In the genomic region with DNA sequence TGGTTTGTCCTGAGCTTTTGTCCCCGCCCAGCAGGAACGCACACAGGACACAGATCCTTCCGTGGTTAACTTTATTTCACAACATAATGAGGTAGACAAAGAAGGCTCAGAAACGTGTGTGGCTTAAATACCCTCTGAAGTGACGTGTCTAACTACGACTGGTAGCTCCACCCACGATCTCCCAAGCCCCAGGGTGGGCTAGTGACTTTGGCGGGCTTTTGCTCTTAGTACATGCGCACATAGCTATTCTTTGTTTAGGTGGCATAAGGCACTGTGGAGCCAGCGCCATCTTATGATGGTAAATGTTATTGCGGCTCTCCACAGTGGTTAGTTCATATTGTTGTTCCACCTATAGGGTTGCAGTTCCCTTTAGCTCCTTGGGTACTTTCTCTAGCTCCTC, we compare ENCODE assay signal across 12 mouse cellular contexts. TPM values are rescaled to one million over a fixed set of nuclear protein-coding genes. Genes with fewer than 3 reads are reported as not detected.
DNase-seq lines count a peak whose midpoint lies in the region; ATAC-seq and TF ChIP-seq lines count a peak whose summit lies in the region.
"Not testable (repeated sequence)": the region's sequence is repeated elsewhere in the genome, so short reads cannot be mapped to it uniquely, and the experiment has no call there.
"Had no signal": no experiment of that assay in that cellular context is flagged by ENCODE, and none has a peak within 500 bp of the region (broad histone marks: within the 10 kb centered on the region; RNA-seq: fewer than 3 reads in every experiment).

No protein-coding gene starts in this region.

- H3K4me2 ChIP-seq in CH12.LX (ENCODE audit: insufficient read depth, low read depth, poor library complexity, severe bottlenecking) = peak overlapping the region; percentile 47; the same call in 1 of the 2 replicates
- peak overlapping the region; percentile 40 for H3K4me2 ChIP-seq in heart, embryonic 13.5 days
- H3K4me2 ChIP-seq in lung, postnatal 0 days (replicated peaks; ENCODE audit: low read depth, low read length) = not testable (repeated sequence)

- peak; percentile 77 for DNase-seq in CH12.LX (ENCODE audit: extremely low read depth)
- peak; percentile 34 for DNase-seq in adrenal gland, postnatal 14 days
- DNase-seq in embryo, embryonic 9.5 days (ENCODE audit: extremely low spot score) = peak; percentile 33
- DNase-seq in kidney, postnatal 14 days = peak; percentile 10
- not testable (repeated sequence) for DNase-seq in lung, postnatal 0 days (ENCODE audit: low spot score)
- DNase-seq in natural killer cell, adult 2 months (ENCODE audit: low spot score in 2 of 2) = peak; percentile 21 to 38
- peak; percentile 60 to 63 for DNase-seq in thymus, postnatal 10 days (ENCODE audit: low spot score in 2 of 2)

- H3K79me2 ChIP-seq in CH12.LX (replicated peaks; ENCODE audit: control insufficient read depth, extremely low read depth, insufficient read depth, poor library complexity, severe bottlenecking) = not testable (repeated sequence)

- peak; percentile 48 for TF ChIP-seq POLR2A in CH12.LX (IDR thresholded peaks at IDR 0.05; ENCODE audit: low read depth, low read length)

- TF ChIP-seq EP300 in CH12.LX (IDR thresholded peaks at IDR 0.05; ENCODE audit: low read length); lung, postnatal 0 days (IDR thresholded peaks at IDR 0.05): not testable (repeated sequence)

- TF ChIP-seq RAD21 in CH12.LX (IDR thresholded peaks at IDR 0.05; ENCODE audit: low read depth, low read length) = peak; percentile 45

- not testable (repeated sequence) for H3K27ac ChIP-seq in CH12.LX (ENCODE audit: insufficient read depth, low read depth); heart, embryonic 13.5 days (replicated peaks); lung, postnatal 0 days (ENCODE audit: low read length)

- peaks cover 18 to 31% of the 10 kb centered on the region in 2 experiments; a peak in 3 of 4 replicates for H3K4me1 ChIP-seq in CH12.LX (ENCODE audit: control insufficient read depth in 1 of 2, insufficient read depth in 2 of 2)
- H3K4me1 ChIP-seq in heart, embryonic 13.5 days; lung, postnatal 0 days (ENCODE audit: insufficient read depth, low read depth, low read length): not testable (repeated sequence)

- 47% methylated on average over 11 of the region's 11 CpGs for WGBS in heart, embryonic 13.5 days
- WGBS in lung, postnatal 0 days = 41% methylated on average over 11 of the region's 11 CpGs

- in situ Hi-C loops in CH12.LX (cut with MboI; ENCODE audit: low pct_ligation_motif_present, low pct_unique_long_range_greater_than_20kb, low sequenced_read_pairs) = not testable (repeated sequence)

- not testable (repeated sequence) for ATAC-seq in heart, embryonic 13.5 days (ENCODE audit: extremely low read depth, insufficient number of reproducible peaks, low FRiP score, low TSS enrichment); lung, postnatal 0 days

- H3K9me3 ChIP-seq in CH12.LX (replicated peaks; ENCODE audit: low read length); heart, embryonic 13.5 days; lung, postnatal 0 days (ENCODE audit: low read length): not testable (repeated sequence)

- not testable (repeated sequence) for H3K27me3 ChIP-seq in CH12.LX (replicated peaks); heart, embryonic 13.5 days (replicated peaks); lung, postnatal 0 days (replicated peaks; ENCODE audit: insufficient read depth, low read length)

- TF ChIP-seq CTCF in CH12.LX (conservative IDR thresholded peaks at IDR 0.05 in 1 of 2, IDR thresholded peaks at IDR 0.05 in 1 of 2; ENCODE audit: low read depth in 2 of 2, low read length in 2 of 2) = peak; percentile 5 to 58; a peak in 2 of 4 replicates
- TF ChIP-seq CTCF in lung, postnatal 0 days (IDR thresholded peaks at IDR 0.05) = peak; percentile 44

- dilution Hi-C loops in CH12.LX (cut with MboI; ENCODE audit: extremely low pct_ligation_motif_present, extremely low pct_unique_long_range_greater_than_20kb, low sequenced_read_pairs) = not testable (repeated sequence)

- H3K4me3 ChIP-seq in CH12.LX (replicated peaks in 1 of 3; ENCODE audit: low read depth in 2 of 3, low read length in 2 of 3, poor library complexity in 1 of 3); heart, embryonic 13.5 days; lung, postnatal 0 days (ENCODE audit: low read depth, low read length): not testable (repeated sequence)

- H3K36me3 ChIP-seq in CH12.LX (replicated peaks in 1 of 2; ENCODE audit: control insufficient read depth in 1 of 2, insufficient read depth in 1 of 2, low read length in 1 of 2); heart, embryonic 13.5 days; lung, postnatal 0 days (ENCODE audit: insufficient read depth, low read length): not testable (repeated sequence)

- H3K9ac ChIP-seq in CH12.LX (ENCODE audit: insufficient read depth, low read depth) = peak overlapping the region; percentile 24; the same call in 1 of the 2 replicates
- H3K9ac ChIP-seq in heart, embryonic 13.5 days; lung, postnatal 0 days (replicated peaks; ENCODE audit: low read depth): not testable (repeated sequence)

TF ChIP-seq in CH12.LX, 34 proteins besides CTCF, POLR2A, EP300 and RAD21:
- TF ChIP-seq NRF1 (IDR thresholded peaks at IDR 0.05; ENCODE audit: low read depth, low read length) (peak; percentile 75), TBP (conservative IDR thresholded peaks at IDR 0.05; ENCODE audit: low read depth, low read length) (peak; percentile 90), SMC3 (IDR thresholded peaks at IDR 0.05; ENCODE audit: low read depth, low read length) (peak; percentile 27), E2F4 (IDR thresholded peaks at IDR 0.05; ENCODE audit: insufficient replicate concordance, low read depth, low read length) (peak; percentile 96)

RNA-seq across cellular contexts. Expression of a gene that starts 33.0 kb away (rescaled TPM):
- total RNA-seq in CH12.LX (2012; rRNA removed) = 0.04 and 0.08 TPM in 2 replicates
- not detected in 2 replicates for total RNA-seq in CH12.LX (2014; rRNA removed)
- polyA plus RNA-seq in CH12.LX (2012; ENCODE audit: insufficient read length, low read depth) = not detected in 2 replicates
- 0.19 and 0.22 TPM in 2 replicates for total RNA-seq in adrenal gland, postnatal 14 days (2021)
- polyA plus RNA-seq in heart, embryonic 13.5 days (2015; fragmentation: Nextera tagmentation; extraction: Ambion mirVana) = not detected in 2 replicates
- polyA plus RNA-seq in lung, postnatal 0 days (2015; fragmentation: Nextera tagmentation; extraction: Ambion mirVana) = not detected in 2 replicates
- total RNA-seq: gastrocnemius, postnatal 25 days; monocyte, adult 5-6 weeks had no signal
- polyA plus RNA-seq: limb, embryonic 11.5 days; testis, adult 2 months had no signal

RNA-seq across cellular contexts. Expression of a gene that starts 38.4 kb away (rescaled TPM):
- 10.5 and 12.7 TPM in 2 replicates for total RNA-seq in CH12.LX (2012; rRNA removed)
- total RNA-seq in CH12.LX (2014; rRNA removed) = 18.9 and 22.4 TPM in 2 replicates
- polyA plus RNA-seq in CH12.LX (2012; ENCODE audit: insufficient read length, low read depth) = 19.1 and 21.7 TPM in 2 replicates
- 1.2 and 1.3 TPM in 2 replicates for total RNA-seq in adrenal gland, postnatal 14 days (2021)
- polyA plus RNA-seq in heart, embryonic 13.5 days (2015; fragmentation: Nextera tagmentation; extraction: Ambion mirVana) = 2.4 and 3.1 TPM in 2 replicates
- polyA plus RNA-seq in lung, postnatal 0 days (2015; fragmentation: Nextera tagmentation; extraction: Ambion mirVana) = 1.1 and 1.3 TPM in 2 replicates

RNA-seq across cellular contexts. Expression of a gene that starts 38.9 kb away (rescaled TPM):
- total RNA-seq in CH12.LX (2012; rRNA removed) = 19.9 and 28.1 TPM in 2 replicates
- total RNA-seq in CH12.LX (2014; rRNA removed) = 8.9 and 9.7 TPM in 2 replicates
- polyA plus RNA-seq in CH12.LX (2012; ENCODE audit: insufficient read length, low read depth) = 21.6 and 26.8 TPM in 2 replicates
- 29.0 and 31.9 TPM in 2 replicates for total RNA-seq in adrenal gland, postnatal 14 days (2021)
- 13.2 and 15.8 TPM in 2 replicates for polyA plus RNA-seq in heart, embryonic 13.5 days (2015; fragmentation: Nextera tagmentation; extraction: Ambion mirVana)
- polyA plus RNA-seq in lung, postnatal 0 days (2015; fragmentation: Nextera tagmentation; extraction: Ambion mirVana) = 9.5 and 10.1 TPM in 2 replicates
